Mouse (Mus musculus) forebrain, embryonic 14.5 days (tissue): ENCODE measurements around the gene Olfr1198. TPM values are rescaled to one million over a fixed set of nuclear protein-coding genes. Genes with fewer than 3 reads are reported as not detected.

ENCODE experiments used
- ATAC-seq: fragments of 200-750 bp; cut with Nextera tagmentation; 2 replicates; pipeline ENCODE4 v1.8.0; 2017; ENCODE audit warnings: mild to moderate bottlenecking, moderate library complexity
- DNase-seq: peaks from one replicate; pipeline ENCODE4 v3.0.0-alpha.2; 2015; ENCODE audit warnings: low spot score
- H3K27ac ChIP-seq: fragments of 300-500 bp; sonication (generic); 2 replicates; pipeline ENCODE4 v1.5.1; 2014; ENCODE audit warnings: low read depth, mild to moderate bottlenecking, control low read depth, low read length, moderate library complexity
- H3K27me3 ChIP-seq: fragments of 300-500 bp; sonication (generic); replicated peaks from 2 replicates; pipeline ENCODE4 v1.6.1; 2014; ENCODE audit warnings: low read length, control low read depth, mixed read lengths; ENCODE audit not compliant: control insufficient read depth, insufficient read depth
- H3K36me3 ChIP-seq: fragments of 300-500 bp; sonication (generic); 2 replicates; pipeline ENCODE4 v1.6.1; 2014; ENCODE audit warnings: low read length, control low read depth; ENCODE audit not compliant: control insufficient read depth, insufficient read depth
- H3K4me1 ChIP-seq: fragments of 300-500 bp; sonication (generic); 2 replicates; pipeline ENCODE4 v1.6.1; 2014; ENCODE audit warnings: antibody characterized with exemption, low read length, control low read depth; ENCODE audit not compliant: control insufficient read depth, insufficient read depth
- H3K4me2 ChIP-seq: fragments of 300-500 bp; sonication (generic); 2 replicates; pipeline ENCODE4 v1.6.1; 2014; ENCODE audit warnings: mild to moderate bottlenecking, control low read depth, low read length
- H3K4me3 ChIP-seq: fragments of 300-500 bp; sonication (generic); 2 replicates; pipeline ENCODE4 v1.5.1; 2014; ENCODE audit warnings: low read depth, low read length, control low read depth
- H3K9ac ChIP-seq: fragments of 300-500 bp; sonication (generic); 2 replicates; pipeline ENCODE4 v1.6.1; 2014; ENCODE audit warnings: mild to moderate bottlenecking, low read length, control low read depth, moderate library complexity
- H3K9me3 ChIP-seq: fragments of 300-500 bp; sonication (generic); replicated peaks from 2 replicates; pipeline ENCODE4 v1.6.1; 2016; ENCODE audit warnings: low read length, control low read depth, mixed read lengths; ENCODE audit not compliant: control insufficient read depth
- WGBS: fragments of 180-500 bp; shearing (Covaris S2); extraction: QIAGEN DNeasy Blood & Tissue Kit; methylation state at CpG from one replicate; pipeline ENCODE4 v1.1.7; 2014; 5-methylcytosine and 5-hydroxymethylcytosine counted together
- polyA plus RNA-seq: library from polyadenylated mRNA; unstranded; fragments of >200 nt; fragmentation: Nextera tagmentation; extraction: Ambion mirVana; gene quantifications from 2 replicates; pipeline ENCODE4 v1.2.1, GENCODE M21; 2014

Olfr1198 gene
- not detected in 2 replicates for polyA plus RNA-seq

- H3K36me3 ChIP-seq: no peaks in the 10 kb centered on the region
- no peaks in the 10 kb centered on the region for H3K4me1 ChIP-seq
- no peaks in the 10 kb centered on the region for H3K27me3 ChIP-seq
- WGBS: 97% methylated on average over 2 of the region's 2 CpGs
- DNase-seq (no peak), ATAC-seq (no peak)
- H3K9ac ChIP-seq: no peak within 1 kb of the TSS
- H3K9me3 ChIP-seq: no peaks in the 10 kb centered on the region
- no peak within 1 kb of the TSS for H3K27ac ChIP-seq
- no peak within 1 kb of the TSS for H3K4me3 ChIP-seq
- H3K4me2 ChIP-seq: no peak within 1 kb of the TSS
Observed at GRCm38 (mm10) chr2:88751270-88751669, at the start of gene Olfr1198. Olfr1198 (minus strand) TSS chr2:88751370.

GRCm38 (mm10) chr2:88792736-88793135 is 41.6 kb upstream of the Olfr1198 start, which contains the start of gene Olfr1201:
Olfr1201 (plus strand) TSS chr2:88793036.
- no peak within 1 kb of the TSS for H3K4me3 ChIP-seq
- no peak within 1 kb of the TSS for H3K4me2 ChIP-seq
- H3K27me3 ChIP-seq: no peaks in the 10 kb centered on the region
- WGBS: 83% methylated on average over 6 of the region's 6 CpGs
- no peaks in the 10 kb centered on the region for H3K9me3 ChIP-seq
- ATAC-seq (no peak), DNase-seq (no peak)
- H3K9ac ChIP-seq: no peak within 1 kb of the TSS
- H3K4me1 ChIP-seq: no peaks in the 10 kb centered on the region
- H3K27ac ChIP-seq: no peak within 1 kb of the TSS
- no peaks in the 10 kb centered on the region for H3K36me3 ChIP-seq

- Histone ChIP-seq H3K27ac (no peak within 1 kb of the TSS), H3K4me3 (no peak within 1 kb of the TSS), H3K27me3 (no peaks in the 10 kb centered on the region), H3K36me3 (no peaks in the 10 kb centered on the region), H3K4me1 (no peaks in the 10 kb centered on the region), H3K4me2 (no peak within 1 kb of the TSS), H3K9me3 (no peaks in the 10 kb centered on the region), H3K9ac (no peak within 1 kb of the TSS)
- 76% methylated on average over 2 of the region's 2 CpGs for WGBS
- DNase-seq (no peak), ATAC-seq (no peak)
Observed at GRCm38 (mm10) chr2:88770388-88770787, 19.2 kb upstream of the Olfr1198 start, which contains the start of gene Olfr1200. Olfr1200 (minus strand) TSS chr2:88770488.

GRCm38 (mm10) chr2:88760369-88760768 is 9.2 kb upstream of the Olfr1198 start, which contains the start of gene Olfr1199:
Olfr1199 (minus strand) TSS chr2:88760469.
- DNase-seq (no peak), ATAC-seq (no peak)
- Histone ChIP-seq H3K9ac (no peak within 1 kb of the TSS), H3K4me1 (no peaks in the 10 kb centered on the region), H3K36me3 (no peaks in the 10 kb centered on the region), H3K4me2 (no peak within 1 kb of the TSS), H3K4me3 (no peak within 1 kb of the TSS), H3K9me3 (no peaks in the 10 kb centered on the region), H3K27ac (no peak within 1 kb of the TSS), H3K27me3 (no peaks in the 10 kb centered on the region)
- 90% methylated on average over 2 of the region's 2 CpGs for WGBS

GRCm38 (mm10) chr2:88743379-88743778 is 7.8 kb downstream of the Olfr1198 start:
- Histone ChIP-seq H3K36me3 (no peaks in the 10 kb centered on the region), H3K4me1 (no peaks in the 10 kb centered on the region), H3K4me3 (no peak overlapping the region), H3K4me2 (no peak overlapping the region), H3K27me3 (no peaks in the 10 kb centered on the region), H3K9ac (no peak overlapping the region), H3K9me3 (no peaks in the 10 kb centered on the region), H3K27ac (no peak overlapping the region)
- DNase-seq (no peak), ATAC-seq (no peak)
- 51% methylated on average over 3 of the region's 3 CpGs for WGBS

GRCm38 (mm10) chr2:88732266-88732665 is 18.9 kb downstream of the Olfr1198 start, which contains the start of gene Olfr1197:
Olfr1197 (minus strand) TSS chr2:88732366.
- Histone ChIP-seq H3K4me3 (no peak within 1 kb of the TSS), H3K4me2 (no peak within 1 kb of the TSS), H3K4me1 (no peaks in the 10 kb centered on the region), H3K27ac (no peak within 1 kb of the TSS), H3K27me3 (no peaks in the 10 kb centered on the region), H3K9me3 (no peaks in the 10 kb centered on the region), H3K36me3 (no peaks in the 10 kb centered on the region), H3K9ac (no peak within 1 kb of the TSS)
- WGBS: 95% methylated on average over 1 of the region's 1 CpGs
- no peak for ATAC-seq
- no peak for DNase-seq

- ATAC-seq (no peak), DNase-seq (no peak)
- WGBS: 82% methylated on average over 2 of the region's 2 CpGs
- Histone ChIP-seq H3K36me3 (no peaks in the 10 kb centered on the region), H3K4me1 (no peaks in the 10 kb centered on the region), H3K27me3 (no peaks in the 10 kb centered on the region), H3K4me3 (no peak within 1 kb of the TSS), H3K9me3 (no peaks in the 10 kb centered on the region), H3K9ac (no peak within 1 kb of the TSS), H3K27ac (no peak within 1 kb of the TSS), H3K4me2 (no peak within 1 kb of the TSS)
Observed at GRCm38 (mm10) chr2:88704497-88704896, 46.7 kb downstream of the Olfr1198 start, which contains the start of gene Olfr1196. Olfr1196 (minus strand) TSS chr2:88704597.

Other genes with a start within 250 kb of the Olfr1198 start
- not detected in 2 replicates for gene Olfr1186, start 232.8 kb downstream of the Olfr1198 start, polyA plus RNA-seq
- not detected in 2 replicates for gene Olfr1188, start 194.4 kb downstream of the Olfr1198 start, polyA plus RNA-seq
- not detected in 2 replicates for gene Olfr1189, start 164.9 kb downstream of the Olfr1198 start, polyA plus RNA-seq
- gene Olfr1191-ps1, start 110.8 kb downstream of the Olfr1198 start, polyA plus RNA-seq: not detected in 2 replicates
- gene Olfr1192-ps1, start 102.9 kb downstream of the Olfr1198 start, polyA plus RNA-seq: not detected in 2 replicates
- gene Olfr1193, start 75.7 kb downstream of the Olfr1198 start, polyA plus RNA-seq: not detected in 2 replicates
- not detected in 2 replicates for gene Olfr1195, start 62.2 kb downstream of the Olfr1198 start, polyA plus RNA-seq
- gene Olfr1196, start 46.8 kb downstream of the Olfr1198 start, polyA plus RNA-seq: not detected in 2 replicates
- gene Olfr1197, start 19.0 kb downstream of the Olfr1198 start, polyA plus RNA-seq: not detected in 2 replicates
- not detected in 2 replicates for gene Olfr1199, start 9.1 kb upstream of the Olfr1198 start, polyA plus RNA-seq
- gene Olfr1200, start 19.1 kb upstream of the Olfr1198 start, polyA plus RNA-seq: not detected in 2 replicates
- not detected in 2 replicates for gene Olfr1201, start 41.7 kb upstream of the Olfr1198 start, polyA plus RNA-seq
- gene Olfr1202, start 63.1 kb upstream of the Olfr1198 start, polyA plus RNA-seq: not detected in 2 replicates
- not detected in 2 replicates for gene Olfr1205, start 78.4 kb upstream of the Olfr1198 start, polyA plus RNA-seq
- gene Olfr1204, start 97.9 kb upstream of the Olfr1198 start, polyA plus RNA-seq: not detected in 2 replicates
- gene Olfr1206, start 111.9 kb upstream of the Olfr1198 start, polyA plus RNA-seq: not detected in 2 replicates
- gene Olfr1208, start 150.9 kb upstream of the Olfr1198 start, polyA plus RNA-seq: not detected in 2 replicates
- gene Olfr1209, start 163.8 kb upstream of the Olfr1198 start, polyA plus RNA-seq: not detected in 2 replicates
- gene Olfr1211, start 186.7 kb upstream of the Olfr1198 start, polyA plus RNA-seq: not detected in 2 replicates
- not detected in 2 replicates for gene Olfr1212, start 202.6 kb upstream of the Olfr1198 start, polyA plus RNA-seq
- gene Gm13762, start 228.9 kb upstream of the Olfr1198 start, polyA plus RNA-seq: not detected in 2 replicates
- not detected in 2 replicates for gene Olfr1214, start 241.3 kb upstream of the Olfr1198 start, polyA plus RNA-seq